Mouse (Mus musculus) megakaryocyte, embryonic 14.5 days (primary cell): ENCODE data around the gene Epas1.

Source experiments
- FLI1 ChIP-seq: IDR thresholded peaks from 2 replicates; pipeline ENCODE4 v1.6.1; 2012; ENCODE audit warnings: low read length, inconsistent platforms, mixed read lengths
- GATA1 ChIP-seq: IDR thresholded peaks from 3 replicates; pipeline ENCODE4 v1.6.1; 2012; ENCODE audit warnings: mixed read lengths, low read length, inconsistent platforms, borderline replicate concordance

DNA sequence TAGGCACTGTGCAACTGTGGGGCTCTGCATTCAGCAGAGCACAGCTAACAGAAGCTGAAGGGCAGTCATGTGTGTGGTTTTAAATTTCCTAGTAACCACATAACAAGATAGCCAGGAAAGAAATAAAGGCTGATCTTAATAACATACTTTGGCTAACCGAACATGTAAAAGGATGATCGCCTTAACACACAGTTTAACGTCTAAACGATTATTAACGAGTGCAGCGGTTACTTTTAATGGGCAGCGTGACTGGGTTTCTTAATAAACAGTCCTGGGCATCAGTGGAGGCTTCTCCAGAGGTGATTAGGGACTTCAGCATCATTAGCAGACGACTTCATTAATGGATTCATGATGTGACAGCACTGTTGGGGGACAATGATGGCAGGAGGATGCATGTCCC, 117.1 kb downstream of the Epas1 start:
- TF ChIP-seq GATA1 (no peak), FLI1 (no peak)
